Mouse (Mus musculus): ENCODE data around the gene Rnase10. TPM values are rescaled to one million over a fixed set of nuclear protein-coding genes. Genes with fewer than 3 reads are reported as not detected.

Gene Rnase10
- total and polyA plus RNA-seq, 3 experiments: not detected

- H3K9me3 ChIP-seq (replicated peaks; ENCODE audit: low read length): no peaks in the 10 kb centered on the region
- H3K4me1 ChIP-seq (ENCODE audit: control insufficient read depth in 1 of 2, insufficient read depth in 2 of 2): peaks cover 2 to 8% of the 10 kb centered on the region in 2 experiments; a peak in 1 of 4 replicates
- H3K79me2 ChIP-seq (replicated peaks; ENCODE audit: control insufficient read depth, extremely low read depth, insufficient read depth, poor library complexity, severe bottlenecking): no peaks in the 10 kb centered on the region
- dilution Hi-C loops (cut with MboI; ENCODE audit: extremely low pct_ligation_motif_present, extremely low pct_unique_long_range_greater_than_20kb, low sequenced_read_pairs): no loop called here
- H3K4me3 ChIP-seq (replicated peaks in 1 of 3; ENCODE audit: low read depth in 2 of 3, low read length in 2 of 3, poor library complexity in 1 of 3): no peak overlapping the region
- in situ Hi-C loops (cut with MboI; ENCODE audit: low pct_ligation_motif_present, low pct_unique_long_range_greater_than_20kb, low sequenced_read_pairs): loop anchor here (10.0 kb wide), 1 partner anchor 67 kb away; the partner anchor contains the start of genes Ang and Rnase4
- no peak overlapping the region for H3K27ac ChIP-seq (ENCODE audit: insufficient read depth, low read depth)
- no peak overlapping the region for H3K4me2 ChIP-seq (ENCODE audit: insufficient read depth, low read depth, poor library complexity, severe bottlenecking)
- H3K27me3 ChIP-seq (replicated peaks): no peaks in the 10 kb centered on the region
- TF ChIP-seq MEF2A (IDR thresholded peaks at IDR 0.05; ENCODE audit: borderline replicate concordance, low read depth, low read length) (no peak), POLR2A (IDR thresholded peaks at IDR 0.05; ENCODE audit: low read depth, low read length) (no peak)
- H3K36me3 ChIP-seq (replicated peaks in 1 of 2; ENCODE audit: control insufficient read depth in 1 of 2, insufficient read depth in 1 of 2, low read length in 1 of 2): no peaks in the 10 kb centered on the region
- DNase-seq (ENCODE audit: extremely low read depth): no peak
- no peak overlapping the region for H3K9ac ChIP-seq (ENCODE audit: insufficient read depth, low read depth)
These were observed 20.0 kb downstream of the Rnase10 start for GRCm38 (mm10) chr14:51027387-51028155.

GRCm38 (mm10) chr14:51035206-51035605, 27.7 kb downstream of the Rnase10 start:
- no peaks in the 10 kb centered on the region for H3K27me3 ChIP-seq (replicated peaks)
- no peak for DNase-seq (ENCODE audit: extremely low read depth)
- 0 out of 4 replicates have a peak, but pooled peaks cover 0 to 2% of the 10 kb centered on the region in 2 experiments for H3K4me1 ChIP-seq (ENCODE audit: control insufficient read depth in 1 of 2, insufficient read depth in 2 of 2)
- no peak overlapping the region for H3K4me3 ChIP-seq (replicated peaks in 1 of 3; ENCODE audit: low read depth in 2 of 3, low read length in 2 of 3, poor library complexity in 1 of 3)
- no peaks in the 10 kb centered on the region for H3K36me3 ChIP-seq (replicated peaks in 1 of 2; ENCODE audit: control insufficient read depth in 1 of 2, insufficient read depth in 1 of 2, low read length in 1 of 2)
- no peaks in the 10 kb centered on the region for H3K9me3 ChIP-seq (replicated peaks; ENCODE audit: low read length)
- no peak overlapping the region for H3K4me2 ChIP-seq (ENCODE audit: insufficient read depth, low read depth, poor library complexity, severe bottlenecking)
- dilution Hi-C loops (cut with MboI; ENCODE audit: extremely low pct_ligation_motif_present, extremely low pct_unique_long_range_greater_than_20kb, low sequenced_read_pairs) (no loop called here), in situ Hi-C loops (cut with MboI; ENCODE audit: low pct_ligation_motif_present, low pct_unique_long_range_greater_than_20kb, low sequenced_read_pairs) (no loop called here)
- H3K27ac ChIP-seq (ENCODE audit: insufficient read depth, low read depth): no peak overlapping the region
- H3K9ac ChIP-seq (ENCODE audit: insufficient read depth, low read depth): no peak overlapping the region
- no peaks in the 10 kb centered on the region for H3K79me2 ChIP-seq (replicated peaks; ENCODE audit: control insufficient read depth, extremely low read depth, insufficient read depth, poor library complexity, severe bottlenecking)
- no peak for TF ChIP-seq MXI1 (IDR thresholded peaks at IDR 0.05; ENCODE audit: low read depth, low read length)
- no peak for TF ChIP-seq CHD2 (IDR thresholded peaks at IDR 0.05; ENCODE audit: low read length)

GRCm38 (mm10) chr14:51036214-51036613, 28.7 kb downstream of the Rnase10 start:
- in situ Hi-C loops (cut with MboI; ENCODE audit: low pct_ligation_motif_present, low pct_unique_long_range_greater_than_20kb, low sequenced_read_pairs): no loop called here
- 0 out of 4 replicates have a peak, but pooled peaks cover 0 to 2% of the 10 kb centered on the region in 2 experiments for H3K4me1 ChIP-seq (ENCODE audit: control insufficient read depth in 1 of 2, insufficient read depth in 2 of 2)
- no peaks in the 10 kb centered on the region for H3K36me3 ChIP-seq (replicated peaks in 1 of 2; ENCODE audit: control insufficient read depth in 1 of 2, insufficient read depth in 1 of 2, low read length in 1 of 2)
- no peak overlapping the region for H3K9ac ChIP-seq (ENCODE audit: insufficient read depth, low read depth)
- H3K27me3 ChIP-seq (replicated peaks): no peaks in the 10 kb centered on the region
- DNase-seq (ENCODE audit: extremely low read depth): no peak
- H3K9me3 ChIP-seq (replicated peaks; ENCODE audit: low read length): no peaks in the 10 kb centered on the region
- no peak for TF ChIP-seq ELF1 (IDR thresholded peaks at IDR 0.05; ENCODE audit: low read depth, low read length)
- no peaks in the 10 kb centered on the region for H3K79me2 ChIP-seq (replicated peaks; ENCODE audit: control insufficient read depth, extremely low read depth, insufficient read depth, poor library complexity, severe bottlenecking)
- dilution Hi-C loops (cut with MboI; ENCODE audit: extremely low pct_ligation_motif_present, extremely low pct_unique_long_range_greater_than_20kb, low sequenced_read_pairs): no loop called here
- no peak overlapping the region for H3K4me2 ChIP-seq (ENCODE audit: insufficient read depth, low read depth, poor library complexity, severe bottlenecking)
- H3K4me3 ChIP-seq (replicated peaks in 1 of 3; ENCODE audit: low read depth in 2 of 3, low read length in 2 of 3, poor library complexity in 1 of 3): no peak overlapping the region
- H3K27ac ChIP-seq (ENCODE audit: insufficient read depth, low read depth): no peak overlapping the region

GRCm38 (mm10) chr14:51041769-51042168, 34.2 kb downstream of the Rnase10 start, which contains the start of gene Rnase9:
TSS of gene Rnase9 (minus strand) at chr14:51041869.
- H3K4me1 ChIP-seq (ENCODE audit: control insufficient read depth in 1 of 2, insufficient read depth in 2 of 2): peaks cover 0 to 7% of the 10 kb centered on the region in 2 experiments; a peak in 2 of 4 replicates
- H3K27me3 ChIP-seq (replicated peaks): no peaks in the 10 kb centered on the region
- no peak within 1 kb of the TSS for H3K27ac ChIP-seq (ENCODE audit: insufficient read depth, low read depth)
- H3K4me3 ChIP-seq (replicated peaks in 1 of 3; ENCODE audit: low read depth in 2 of 3, low read length in 2 of 3, poor library complexity in 1 of 3): no peak within 1 kb of the TSS
- no peak within 1 kb of the TSS for H3K4me2 ChIP-seq (ENCODE audit: insufficient read depth, low read depth, poor library complexity, severe bottlenecking)
- no peaks in the 10 kb centered on the region for H3K36me3 ChIP-seq (replicated peaks in 1 of 2; ENCODE audit: control insufficient read depth in 1 of 2, insufficient read depth in 1 of 2, low read length in 1 of 2)
- no peak within 1 kb of the TSS for H3K9ac ChIP-seq (ENCODE audit: insufficient read depth, low read depth)
- no peaks in the 10 kb centered on the region for H3K79me2 ChIP-seq (replicated peaks; ENCODE audit: control insufficient read depth, extremely low read depth, insufficient read depth, poor library complexity, severe bottlenecking)
- DNase-seq (ENCODE audit: extremely low read depth): no peak
- no peak for TF ChIP-seq ETS1 (conservative IDR thresholded peaks at IDR 0.05; ENCODE audit: low read depth, low read length)
- TF ChIP-seq CTCF (conservative IDR thresholded peaks at IDR 0.05 in 1 of 2, IDR thresholded peaks at IDR 0.05 in 1 of 2; ENCODE audit: low read depth in 2 of 2, low read length in 2 of 2): 0 out of 4 replicates have a peak, but pooled peaks of 1 of the 2 experiments have one; percentile 6
- dilution Hi-C loops (cut with MboI; ENCODE audit: extremely low pct_ligation_motif_present, extremely low pct_unique_long_range_greater_than_20kb, low sequenced_read_pairs): no loop called here
- in situ Hi-C loops (cut with MboI; ENCODE audit: low pct_ligation_motif_present, low pct_unique_long_range_greater_than_20kb, low sequenced_read_pairs): no loop called here
- H3K9me3 ChIP-seq (replicated peaks; ENCODE audit: low read length): no peaks in the 10 kb centered on the region
